Mouse (Mus musculus) retina, postnatal 7 days (tissue): ENCODE measurements around the gene Ccdc9b.

Experiments used
- DNase-seq: peaks from one replicate; pipeline ENCODE4 v3.0.0-alpha.2; 2012; ENCODE audit warnings: low read depth, low spot score

Gene Ccdc9b

DNA sequence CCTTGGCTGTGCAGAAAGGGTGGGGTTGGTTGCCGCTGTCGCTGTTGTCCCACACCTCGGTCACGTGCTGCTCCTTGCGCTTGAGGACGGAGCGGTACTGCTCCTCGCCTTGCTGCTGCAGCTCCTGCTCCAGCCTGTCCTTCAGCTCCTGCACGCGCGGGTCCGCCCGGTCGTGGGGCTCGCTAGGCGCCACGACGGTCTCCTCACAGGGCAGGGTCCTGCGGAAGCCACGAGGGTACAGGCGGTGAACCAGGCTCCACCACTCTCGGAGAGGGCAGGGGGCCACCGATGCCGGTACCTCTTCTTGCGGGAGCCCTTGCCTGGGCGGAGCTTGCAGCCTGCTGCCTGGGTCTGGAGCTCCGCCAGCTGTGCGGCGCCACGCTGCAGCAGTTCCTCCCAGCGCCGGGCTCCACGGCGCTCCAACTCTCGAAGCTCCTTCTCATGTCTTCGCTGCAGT lies 51.4 kb downstream of the Ccdc9b start:
- DNase-seq, result no peak

DNA sequence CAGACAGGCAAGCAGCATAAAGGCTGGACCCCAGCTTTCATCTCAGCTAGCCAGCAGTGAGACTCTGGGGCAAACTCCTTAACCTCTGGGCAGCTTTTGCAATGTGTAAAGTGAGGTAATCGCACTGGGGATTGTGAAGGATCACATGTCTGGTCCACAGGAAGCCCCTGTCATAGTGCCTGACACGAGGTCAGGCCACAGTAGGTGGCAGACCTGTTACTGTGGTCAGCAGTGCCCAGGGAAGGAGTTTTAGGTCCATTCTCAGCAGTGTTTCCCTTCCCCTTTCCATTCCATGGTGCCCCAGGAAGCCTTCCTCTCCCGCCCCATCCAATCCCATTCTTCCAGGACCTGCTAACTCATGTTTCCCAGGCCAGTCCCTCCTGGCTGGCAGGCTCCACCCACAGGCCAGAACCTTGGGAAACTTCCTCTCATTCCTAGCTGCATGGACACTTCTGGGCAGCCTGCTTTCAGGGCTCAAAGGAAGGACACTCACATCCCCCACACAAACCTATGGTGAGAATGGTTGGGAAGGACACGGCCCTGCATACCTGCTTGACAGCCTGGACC lies 52.7 kb downstream of the Ccdc9b start:
- no peak for DNase-seq

DNA sequence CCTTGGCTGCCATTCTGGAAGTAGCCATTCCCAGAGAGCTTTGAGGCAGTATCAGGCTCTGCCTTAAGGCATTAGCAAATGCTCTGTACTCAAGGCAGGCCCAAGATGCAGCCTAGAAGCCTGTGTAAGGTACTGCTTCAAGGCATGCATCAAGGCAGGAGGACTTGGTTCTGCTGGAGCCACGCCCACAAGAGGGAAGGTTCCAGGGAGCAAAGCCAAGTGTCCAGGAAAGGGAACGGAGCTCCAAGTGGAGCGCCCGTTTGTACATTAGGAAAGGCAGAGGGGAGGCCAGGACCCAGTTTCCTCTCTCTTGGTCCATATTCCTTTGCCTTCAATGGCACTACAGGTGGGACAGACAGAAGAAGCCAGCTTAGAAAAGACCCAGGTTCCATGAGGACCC lies 54.0 kb downstream of the Ccdc9b start:
- DNase-seq, result no peak

DNA sequence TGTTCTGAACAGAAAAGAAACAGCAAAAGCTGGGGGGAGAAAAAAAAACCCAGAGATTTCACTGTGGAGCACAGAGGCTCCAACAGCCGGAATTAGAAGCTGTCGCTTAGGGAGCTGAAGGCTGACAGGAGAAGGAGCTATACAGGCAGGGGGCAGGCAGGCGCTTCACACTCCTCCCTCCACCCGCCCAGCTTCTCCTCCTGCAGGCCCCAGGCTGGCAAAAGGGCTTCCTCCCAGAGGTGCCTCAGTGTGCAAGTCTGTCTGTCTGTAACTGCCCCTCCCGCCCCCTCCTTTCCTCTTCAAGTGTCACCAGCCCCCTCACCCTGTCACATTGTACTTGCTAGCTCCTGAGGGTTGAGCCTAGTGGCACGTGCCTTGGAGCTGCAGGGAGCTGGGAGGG lies 56.0 kb downstream of the Ccdc9b start:
- DNase-seq, result no peak
